Mouse (Mus musculus): ENCODE measurements around the gene Rdh19. TPM values are rescaled to one million over a fixed set of nuclear protein-coding genes. Genes with fewer than 3 reads are reported as not detected.

Gene Rdh19
- total and polyA plus RNA-seq, 3 experiments: not detected

DNA sequence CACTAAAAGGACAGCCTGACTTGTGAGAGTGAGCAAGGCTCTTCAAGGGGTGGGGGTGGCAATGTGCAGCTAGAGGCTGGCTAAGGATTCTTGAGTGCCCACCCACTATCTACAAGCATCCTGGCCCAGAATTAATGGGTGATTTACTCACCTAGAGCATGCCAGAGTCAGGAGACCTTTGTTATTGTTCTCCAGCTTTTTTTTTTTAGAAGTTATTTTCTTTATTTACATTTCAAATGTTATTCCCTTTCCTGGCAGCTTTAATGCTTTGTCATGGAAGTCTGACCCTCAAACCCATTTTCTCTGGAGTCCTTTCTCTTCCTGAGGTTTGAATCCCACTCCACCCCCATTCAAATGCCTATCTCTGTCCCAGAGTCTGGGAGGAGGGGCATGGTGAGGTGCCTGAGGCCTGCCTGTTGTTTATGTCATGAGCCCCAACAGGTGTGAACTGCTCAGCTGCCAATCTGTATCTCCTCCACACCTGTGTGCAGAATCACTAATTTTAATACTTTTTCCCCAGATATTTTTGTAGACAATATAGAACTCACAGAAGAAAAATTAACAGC is 57.7 kb downstream of the Rdh19 start:
- in situ Hi-C loops (cut with MboI; ENCODE audit: low pct_ligation_motif_present, low pct_unique_long_range_greater_than_20kb, low sequenced_read_pairs): no loop called here
- TF ChIP-seq USF2 (conservative IDR thresholded peaks at IDR 0.05; ENCODE audit: low read depth, low read length): no peak
- no peak for TF ChIP-seq IRF4 (IDR thresholded peaks at IDR 0.05; ENCODE audit: low read depth, low read length)
- no peak for TF ChIP-seq JUN (IDR thresholded peaks at IDR 0.05; ENCODE audit: insufficient read depth, low read depth, low read length)
- TF ChIP-seq CHD1 (IDR thresholded peaks at IDR 0.05; ENCODE audit: low read depth, low read length): no peak
- TF ChIP-seq MXI1 (IDR thresholded peaks at IDR 0.05; ENCODE audit: low read depth, low read length): no peak
- TF ChIP-seq POLR2AphosphoS2 (IDR thresholded peaks at IDR 0.05; ENCODE audit: low read depth, low read length): no peak
- TF ChIP-seq MAFK (IDR thresholded peaks at IDR 0.05; ENCODE audit: insufficient replicate concordance, low read length): no peak
- no peak for TF ChIP-seq USF1 (IDR thresholded peaks at IDR 0.05; ENCODE audit: low read depth, low read length)
- no peak for TF ChIP-seq MAZ (IDR thresholded peaks at IDR 0.05; ENCODE audit: low read depth, low read length)
- no peak for TF ChIP-seq MEF2A (IDR thresholded peaks at IDR 0.05; ENCODE audit: borderline replicate concordance, low read depth, low read length)
- no peak for TF ChIP-seq MYC (IDR thresholded peaks at IDR 0.05; ENCODE audit: low read depth, low read length)
- DNase-seq (ENCODE audit: extremely low read depth): no peak
- Histone ChIP-seq H3K4me3 (replicated peaks in 1 of 3; ENCODE audit: low read depth in 2 of 3, low read length in 2 of 3, poor library complexity in 1 of 3) (no peak overlapping the region), H3K36me3 (replicated peaks in 1 of 2; ENCODE audit: control insufficient read depth in 1 of 2, insufficient read depth in 1 of 2, low read length in 1 of 2) (no peaks in the 10 kb centered on the region), H3K9ac (ENCODE audit: insufficient read depth, low read depth) (no peak overlapping the region), H3K4me2 (ENCODE audit: insufficient read depth, low read depth, poor library complexity, severe bottlenecking) (no peak overlapping the region), H3K9me3 (replicated peaks; ENCODE audit: low read length) (no peaks in the 10 kb centered on the region), H3K27me3 (replicated peaks) (peaks cover 3% of the 10 kb centered on the region), H3K27ac (ENCODE audit: insufficient read depth, low read depth) (no peak overlapping the region), H3K79me2 (replicated peaks; ENCODE audit: control insufficient read depth, extremely low read depth, insufficient read depth, poor library complexity, severe bottlenecking) (no peaks in the 10 kb centered on the region), H3K4me1 (ENCODE audit: control insufficient read depth in 1 of 2, insufficient read depth in 2 of 2) (no peaks in the 10 kb centered on the region)
- dilution Hi-C loops (cut with MboI; ENCODE audit: extremely low pct_ligation_motif_present, extremely low pct_unique_long_range_greater_than_20kb, low sequenced_read_pairs): no loop called here

Other genes starting within 250 kb of the Rdh19 start
Only the 20 nearest of the 21 such genes appear.
- gene Lrp1, start 228.8 kb upstream of the Rdh19 start, total RNA-seq (2012; rRNA removed): 16.5 and 51.2 TPM in 2 replicates
- gene Lrp1, start 228.8 kb upstream of the Rdh19 start, total RNA-seq (2014; rRNA removed): 3.1 and 3.3 TPM in 2 replicates
- 11.0 and 11.8 TPM in 2 replicates for gene Lrp1, start 228.8 kb upstream of the Rdh19 start, polyA plus RNA-seq (2012; ENCODE audit: insufficient read length, low read depth)
- 58.7 and 76.6 TPM in 2 replicates for gene Stat6, start 206.9 kb upstream of the Rdh19 start, total RNA-seq (2012; rRNA removed)
- gene Stat6, start 206.9 kb upstream of the Rdh19 start, total RNA-seq (2014; rRNA removed): 64.0 and 71.5 TPM in 2 replicates
- 62.9 and 72.1 TPM in 2 replicates for gene Stat6, start 206.9 kb upstream of the Rdh19 start, polyA plus RNA-seq (2012; ENCODE audit: insufficient read length, low read depth)
- 12.5 and 13.2 TPM in 2 replicates for gene Nemp1, start 183.0 kb upstream of the Rdh19 start, total RNA-seq (2012; rRNA removed)
- gene Nemp1, start 183.0 kb upstream of the Rdh19 start, total RNA-seq (2014; rRNA removed): 17.4 and 18.3 TPM in 2 replicates
- gene Nemp1, start 183.0 kb upstream of the Rdh19 start, polyA plus RNA-seq (2012; ENCODE audit: insufficient read length, low read depth): 7.5 and 8.3 TPM in 2 replicates
- gene Nab2, start 181.4 kb upstream of the Rdh19 start, total RNA-seq (2012; rRNA removed): 10.0 and 13.9 TPM in 2 replicates
- gene Nab2, start 181.4 kb upstream of the Rdh19 start, total RNA-seq (2014; rRNA removed): 5.9 and 8.1 TPM in 2 replicates
- gene Nab2, start 181.4 kb upstream of the Rdh19 start, polyA plus RNA-seq (2012; ENCODE audit: insufficient read length, low read depth): 9.2 and 10.8 TPM in 2 replicates
- 1.8 and 2.3 TPM in 2 replicates for gene Myo1a, start 144.8 kb upstream of the Rdh19 start, total RNA-seq (2012; rRNA removed)
- gene Myo1a, start 144.8 kb upstream of the Rdh19 start, total RNA-seq (2014; rRNA removed): 0.08 and 0.24 TPM in 2 replicates
- gene Myo1a, start 144.8 kb upstream of the Rdh19 start, polyA plus RNA-seq (2012; ENCODE audit: insufficient read length, low read depth): 0.36 and 0.45 TPM in 2 replicates
- not detected in 2 replicates for gene Tac2, start 125.5 kb upstream of the Rdh19 start, total RNA-seq (2012; rRNA removed)
- not detected in 2 replicates for gene Tac2, start 125.5 kb upstream of the Rdh19 start, total RNA-seq (2014; rRNA removed)
- not detected in 2 replicates for gene Tac2, start 125.5 kb upstream of the Rdh19 start, polyA plus RNA-seq (2012; ENCODE audit: insufficient read length, low read depth)
- 3.7 and 4.2 TPM in 2 replicates for gene Zbtb39, start 110.4 kb upstream of the Rdh19 start, total RNA-seq (2012; rRNA removed)
- gene Zbtb39, start 110.4 kb upstream of the Rdh19 start, total RNA-seq (2014; rRNA removed): 0.63 and 1.1 TPM in 2 replicates
- 4.0 and 5.0 TPM in 2 replicates for gene Zbtb39, start 110.4 kb upstream of the Rdh19 start, polyA plus RNA-seq (2012; ENCODE audit: insufficient read length, low read depth)
- gene Gpr182, start 98.2 kb upstream of the Rdh19 start, total RNA-seq (2012; rRNA removed): 0.04 TPM in 1 of 2 replicates, not detected in the other
- not detected in 2 replicates for gene Gpr182, start 98.2 kb upstream of the Rdh19 start, total RNA-seq (2014; rRNA removed)
- gene Gpr182, start 98.2 kb upstream of the Rdh19 start, polyA plus RNA-seq (2012; ENCODE audit: insufficient read length, low read depth): 0.05 and 0.13 TPM in 2 replicates
- gene Rdh1, start 90.2 kb upstream of the Rdh19 start, total RNA-seq (2012; rRNA removed): not detected in 2 replicates
- gene Rdh1, start 90.2 kb upstream of the Rdh19 start, total RNA-seq (2014; rRNA removed): 0.05 TPM in 1 of 2 replicates, not detected in the other
- gene Rdh1, start 90.2 kb upstream of the Rdh19 start, polyA plus RNA-seq (2012; ENCODE audit: insufficient read length, low read depth): not detected in 2 replicates
- gene Rdh16f1, start 90.1 kb upstream of the Rdh19 start, total RNA-seq (2012; rRNA removed): not detected in 2 replicates
- gene Rdh16f1, start 90.1 kb upstream of the Rdh19 start, total RNA-seq (2014; rRNA removed): not detected in 2 replicates
- gene Rdh16f1, start 90.1 kb upstream of the Rdh19 start, polyA plus RNA-seq (2012; ENCODE audit: insufficient read length, low read depth): not detected in 2 replicates
- gene Rdh9, start 73.5 kb upstream of the Rdh19 start, total RNA-seq (2012; rRNA removed): not detected in 2 replicates
- gene Rdh9, start 73.5 kb upstream of the Rdh19 start, total RNA-seq (2014; rRNA removed): not detected in 2 replicates
- gene Rdh9, start 73.5 kb upstream of the Rdh19 start, polyA plus RNA-seq (2012; ENCODE audit: insufficient read length, low read depth): 0.09 TPM in 1 of 2 replicates, not detected in the other
- not detected in 2 replicates for gene Rdh16, start 48.8 kb upstream of the Rdh19 start, total RNA-seq (2012; rRNA removed)
- not detected in 2 replicates for gene Rdh16, start 48.8 kb upstream of the Rdh19 start, total RNA-seq (2014; rRNA removed)
- not detected in 2 replicates for gene Rdh16, start 48.8 kb upstream of the Rdh19 start, polyA plus RNA-seq (2012; ENCODE audit: insufficient read length, low read depth)
- not detected in 2 replicates for gene Rdh16f2, start 16.5 kb downstream of the Rdh19 start, total RNA-seq (2012; rRNA removed)
- not detected in 2 replicates for gene Rdh16f2, start 16.5 kb downstream of the Rdh19 start, total RNA-seq (2014; rRNA removed)
- not detected in 2 replicates for gene Rdh16f2, start 16.5 kb downstream of the Rdh19 start, polyA plus RNA-seq (2012; ENCODE audit: insufficient read length, low read depth)
- not detected in 2 replicates for gene Rdh7, start 38.9 kb downstream of the Rdh19 start, total RNA-seq (2012; rRNA removed)
- gene Rdh7, start 38.9 kb downstream of the Rdh19 start, total RNA-seq (2014; rRNA removed): not detected in 2 replicates
- not detected in 2 replicates for gene Rdh7, start 38.9 kb downstream of the Rdh19 start, polyA plus RNA-seq (2012; ENCODE audit: insufficient read length, low read depth)
- gene Sdr9c7, start 48.6 kb downstream of the Rdh19 start, total RNA-seq (2012; rRNA removed): not detected in 2 replicates
- not detected in 2 replicates for gene Sdr9c7, start 48.6 kb downstream of the Rdh19 start, total RNA-seq (2014; rRNA removed)
- not detected in 2 replicates for gene Sdr9c7, start 48.6 kb downstream of the Rdh19 start, polyA plus RNA-seq (2012; ENCODE audit: insufficient read length, low read depth)
- gene Hsd17b6, start 157.7 kb downstream of the Rdh19 start, total RNA-seq (2012; rRNA removed): 0.08 TPM in 1 of 2 replicates, not detected in the other
- not detected in 2 replicates for gene Hsd17b6, start 157.7 kb downstream of the Rdh19 start, total RNA-seq (2014; rRNA removed)
- not detected in 2 replicates for gene Hsd17b6, start 157.7 kb downstream of the Rdh19 start, polyA plus RNA-seq (2012; ENCODE audit: insufficient read length, low read depth)
- 69.5 and 79.6 TPM in 2 replicates for gene Prim1, start 165.2 kb downstream of the Rdh19 start, total RNA-seq (2012; rRNA removed)
- gene Prim1, start 165.2 kb downstream of the Rdh19 start, total RNA-seq (2014; rRNA removed): 151 and 171 TPM in 2 replicates
- 101 and 102 TPM in 2 replicates for gene Prim1, start 165.2 kb downstream of the Rdh19 start, polyA plus RNA-seq (2012; ENCODE audit: insufficient read length, low read depth)
- gene Naca, start 185.6 kb downstream of the Rdh19 start, total RNA-seq (2012; rRNA removed): 1,257 and 1,396 TPM in 2 replicates
- 1,670 and 1,798 TPM in 2 replicates for gene Naca, start 185.6 kb downstream of the Rdh19 start, total RNA-seq (2014; rRNA removed)
- 1,330 and 1,397 TPM in 2 replicates for gene Naca, start 185.6 kb downstream of the Rdh19 start, polyA plus RNA-seq (2012; ENCODE audit: insufficient read length, low read depth)
- 124 and 176 TPM in 2 replicates for gene Ptges3, start 209.0 kb downstream of the Rdh19 start, total RNA-seq (2012; rRNA removed)
- gene Ptges3, start 209.0 kb downstream of the Rdh19 start, total RNA-seq (2014; rRNA removed): 196 and 210 TPM in 2 replicates
- 247 and 274 TPM in 2 replicates for gene Ptges3, start 209.0 kb downstream of the Rdh19 start, polyA plus RNA-seq (2012; ENCODE audit: insufficient read length, low read depth)
- gene Atp5b, start 233.3 kb downstream of the Rdh19 start, total RNA-seq (2012; rRNA removed): 1,695 and 1,781 TPM in 2 replicates
- gene Atp5b, start 233.3 kb downstream of the Rdh19 start, total RNA-seq (2014; rRNA removed): 1,737 and 1,775 TPM in 2 replicates
- gene Atp5b, start 233.3 kb downstream of the Rdh19 start, polyA plus RNA-seq (2012; ENCODE audit: insufficient read length, low read depth): 1,504 and 1,607 TPM in 2 replicates

All from CH12.LX (cell line).